Mouse (Mus musculus): ENCODE measurements around the gene Gm340. TPM values are rescaled to one million over a fixed set of nuclear protein-coding genes. Genes with fewer than 3 reads are reported as not detected.

Gene Gm340
- polyA plus RNA-seq, 1 experiment from 2014 or later = 4.0 TPM

GRCm38 (mm10) chr19:41618771-41619385 lies 36.7 kb downstream of the Gm340 start:
- no peaks in the 10 kb centered on the region for H3K9me3 ChIP-seq (replicated peaks; ENCODE audit: control insufficient read depth, low read length)
- H3K9ac ChIP-seq (ENCODE audit: low read length) = no peak overlapping the region
- peaks cover 21% of the 10 kb centered on the region for H3K4me1 ChIP-seq (ENCODE audit: control insufficient read depth, insufficient read depth, low read length)
- H3K4me2 ChIP-seq (ENCODE audit: low read length) = no peak overlapping the region
- H3K4me3 ChIP-seq (ENCODE audit: low read depth, low read length) = no peak overlapping the region
- no peak for DNase-seq (ENCODE audit: low spot score)
- WGBS = 86% methylated on average over 19 of the region's 19 CpGs
- no peak for ATAC-seq
- no peaks in the 10 kb centered on the region for H3K27me3 ChIP-seq (replicated peaks; ENCODE audit: control insufficient read depth, insufficient read depth, low read length)
- H3K27ac ChIP-seq (ENCODE audit: low read depth, low read length) = peak overlapping the region; percentile 58; the same call in 1 of the 2 replicates
- H3K36me3 ChIP-seq (ENCODE audit: control insufficient read depth, insufficient read depth, low read length) = 0 out of 2 replicates have a peak, but pooled peaks cover under 1% of the 10 kb centered on the region

GRCm38 (mm10) chr19:41620366-41621092 lies 38.4 kb downstream of the Gm340 start:
- 85% methylated on average over 14 of the region's 14 CpGs for WGBS

GRCm38 (mm10) chr19:41628970-41629369 lies 46.8 kb downstream of the Gm340 start:
- peaks cover 25% of the 10 kb centered on the region for H3K36me3 ChIP-seq (ENCODE audit: control insufficient read depth, insufficient read depth, low read length)
- H3K4me2 ChIP-seq (ENCODE audit: low read length) = no peak overlapping the region
- no peak overlapping the region for H3K27ac ChIP-seq (ENCODE audit: low read depth, low read length)
- 36% methylated on average over 11 of the region's 11 CpGs for WGBS
- no peaks in the 10 kb centered on the region for H3K27me3 ChIP-seq (replicated peaks; ENCODE audit: control insufficient read depth, insufficient read depth, low read length)
- peaks cover 4% of the 10 kb centered on the region; the same call in 1 of the 2 replicates for H3K4me1 ChIP-seq (ENCODE audit: control insufficient read depth, insufficient read depth, low read length)
- DNase-seq (ENCODE audit: low spot score) (peak; percentile 74), ATAC-seq (peak; percentile 27; the same call in 1 of the 2 replicates)
- no peaks in the 10 kb centered on the region for H3K9me3 ChIP-seq (replicated peaks; ENCODE audit: control insufficient read depth, low read length)
- no peak overlapping the region for H3K4me3 ChIP-seq (ENCODE audit: low read depth, low read length)
- no peak overlapping the region for H3K9ac ChIP-seq (ENCODE audit: low read length)

More at GRCm38 (mm10) chr19:41620366-41621092, 38.4 kb downstream of the Gm340 start:
- DNase-seq (ENCODE audit: low spot score) = no peak
- peaks cover 13% of the 10 kb centered on the region; the same call in 1 of the 2 replicates for H3K36me3 ChIP-seq (ENCODE audit: control insufficient read depth, insufficient read depth, low read length)
- H3K4me2 ChIP-seq (ENCODE audit: low read length) = no peak overlapping the region
- no peak overlapping the region for H3K9ac ChIP-seq (ENCODE audit: low read length)
- H3K27ac ChIP-seq (ENCODE audit: low read depth, low read length) = no peak overlapping the region
- H3K4me3 ChIP-seq (ENCODE audit: low read depth, low read length) = no peak overlapping the region
- no peak for ATAC-seq
- no peaks in the 10 kb centered on the region for H3K9me3 ChIP-seq (replicated peaks; ENCODE audit: control insufficient read depth, low read length)
- peaks cover 15% of the 10 kb centered on the region for H3K4me1 ChIP-seq (ENCODE audit: control insufficient read depth, insufficient read depth, low read length)
- H3K27me3 ChIP-seq (replicated peaks; ENCODE audit: control insufficient read depth, insufficient read depth, low read length) = no peaks in the 10 kb centered on the region

GRCm38 (mm10) chr19:41629532-41629931 lies 47.4 kb downstream of the Gm340 start:
- Histone ChIP-seq H3K27ac (ENCODE audit: low read depth, low read length) (no peak overlapping the region), H3K4me1 (ENCODE audit: control insufficient read depth, insufficient read depth, low read length) (peaks cover 4% of the 10 kb centered on the region; the same call in 1 of the 2 replicates), H3K4me3 (ENCODE audit: low read depth, low read length) (no peak overlapping the region), H3K27me3 (replicated peaks; ENCODE audit: control insufficient read depth, insufficient read depth, low read length) (no peaks in the 10 kb centered on the region), H3K4me2 (ENCODE audit: low read length) (no peak overlapping the region), H3K9ac (ENCODE audit: low read length) (no peak overlapping the region), H3K9me3 (replicated peaks; ENCODE audit: control insufficient read depth, low read length) (no peaks in the 10 kb centered on the region), H3K36me3 (ENCODE audit: control insufficient read depth, insufficient read depth, low read length) (peaks cover 20% of the 10 kb centered on the region)
- DNase-seq (ENCODE audit: low spot score) (peak; percentile 90), ATAC-seq (peak; percentile 53)
- 30% methylated on average over 5 of the region's 5 CpGs for WGBS

- H3K27me3 ChIP-seq (replicated peaks; ENCODE audit: control insufficient read depth, insufficient read depth, low read length) = no peaks in the 10 kb centered on the region
- no peak overlapping the region for H3K4me2 ChIP-seq (ENCODE audit: low read length)
- DNase-seq (ENCODE audit: low spot score) = no peak
- no peaks in the 10 kb centered on the region for H3K36me3 ChIP-seq (ENCODE audit: control insufficient read depth, insufficient read depth, low read length)
- H3K27ac ChIP-seq (ENCODE audit: low read depth, low read length) = no peak overlapping the region
- H3K9ac ChIP-seq (ENCODE audit: low read length) = no peak overlapping the region
- ATAC-seq = no peak
- H3K9me3 ChIP-seq (replicated peaks; ENCODE audit: control insufficient read depth, low read length) = no peaks in the 10 kb centered on the region
- 96% methylated on average over 10 of the region's 10 CpGs for WGBS
- H3K4me3 ChIP-seq (ENCODE audit: low read depth, low read length) = no peak overlapping the region
- peaks cover 7% of the 10 kb centered on the region; the same call in 1 of the 2 replicates for H3K4me1 ChIP-seq (ENCODE audit: control insufficient read depth, insufficient read depth, low read length)
These were observed 51.9 kb downstream of the Gm340 start for GRCm38 (mm10) chr19:41634099-41634498.

GRCm38 (mm10) chr19:41634999-41635398 lies 52.8 kb downstream of the Gm340 start:
- 65% methylated on average over 6 of the region's 6 CpGs for WGBS
- H3K9me3 ChIP-seq (replicated peaks; ENCODE audit: control insufficient read depth, low read length) = no peaks in the 10 kb centered on the region
- no peak for DNase-seq (ENCODE audit: low spot score)
- no peak overlapping the region for H3K9ac ChIP-seq (ENCODE audit: low read length)
- no peak overlapping the region for H3K4me3 ChIP-seq (ENCODE audit: low read depth, low read length)
- H3K4me2 ChIP-seq (ENCODE audit: low read length) = no peak overlapping the region
- H3K27me3 ChIP-seq (replicated peaks; ENCODE audit: control insufficient read depth, insufficient read depth, low read length) = no peaks in the 10 kb centered on the region
- ATAC-seq = no peak
- no peaks in the 10 kb centered on the region for H3K36me3 ChIP-seq (ENCODE audit: control insufficient read depth, insufficient read depth, low read length)
- no peak overlapping the region for H3K27ac ChIP-seq (ENCODE audit: low read depth, low read length)
- H3K4me1 ChIP-seq (ENCODE audit: control insufficient read depth, insufficient read depth, low read length) = peaks cover 3% of the 10 kb centered on the region; the same call in 1 of the 2 replicates

Small RNA genes lying within 50 kb of the gene (microRNA-seq; reads per million reads assigned to microRNA genes)
- not detected for gene Mir8091

Other genes with a start within 250 kb of the Gm340 start
- gene Pik3ap1, start 197.3 kb upstream of the Gm340 start, polyA plus RNA-seq (2014; fragmentation: Nextera tagmentation; extraction: Ambion mirVana) = 1.7 and 1.8 TPM in 2 replicates
- gene Lcor, start 99.7 kb upstream of the Gm340 start, polyA plus RNA-seq (2014; fragmentation: Nextera tagmentation; extraction: Ambion mirVana) = 16.8 and 20.1 TPM in 2 replicates
- 13.5 and 22.5 TPM in 2 replicates for gene Slit1, start 161.3 kb downstream of the Gm340 start, polyA plus RNA-seq (2014; fragmentation: Nextera tagmentation; extraction: Ambion mirVana)
- 11.2 and 12.6 TPM in 2 replicates for gene Arhgap19, start 219.7 kb downstream of the Gm340 start, polyA plus RNA-seq (2014; fragmentation: Nextera tagmentation; extraction: Ambion mirVana)
- 34.9 and 35.5 TPM in 2 replicates for gene Frat1, start 247.6 kb downstream of the Gm340 start, polyA plus RNA-seq (2014; fragmentation: Nextera tagmentation; extraction: Ambion mirVana)